Mouse (Mus musculus) cerebellum, postnatal 14 days (tissue): ENCODE results near the gene Ppp2r3a.

Experiments
- DNase-seq, 2 experiments: peaks; one replicate each; pipeline ENCODE4 v3.0.0; 2021; ENCODE audit warnings: mixed read lengths in 2 of 2

Ppp2r3a gene

DNA sequence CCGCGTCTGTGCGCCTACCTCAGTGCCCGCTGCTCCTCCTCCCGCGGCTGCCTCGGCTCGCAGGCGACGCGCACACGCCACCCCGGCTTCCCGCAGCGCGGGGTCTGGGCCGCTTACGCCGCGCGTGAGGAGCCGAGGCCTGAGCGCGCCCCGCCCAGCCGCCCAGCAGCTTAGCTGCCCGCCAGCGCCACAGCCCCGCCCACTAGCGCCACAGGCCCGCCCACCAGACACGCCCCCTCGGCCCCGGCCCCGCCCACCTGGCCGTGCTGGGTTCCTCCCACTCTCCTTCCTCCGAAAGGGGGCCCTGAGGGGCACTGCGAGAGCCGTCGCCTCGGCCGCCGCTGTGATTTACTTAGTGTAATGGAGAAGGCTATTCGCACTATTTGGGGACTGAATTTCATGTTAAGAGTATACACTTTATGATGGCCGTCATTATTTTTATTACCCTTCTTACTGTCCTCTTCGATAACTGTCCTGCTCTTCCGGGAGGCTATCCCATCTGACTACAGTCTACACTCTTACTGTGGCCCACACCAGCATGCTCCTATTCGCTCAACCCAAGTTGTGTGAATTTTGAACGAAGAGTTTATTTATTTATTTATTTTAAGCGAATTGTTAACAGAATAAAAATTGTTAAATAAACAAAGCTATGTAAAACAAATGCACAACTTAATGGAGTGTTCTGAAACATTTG is at the start of gene Ppp2r3a:
TSS of gene Ppp2r3a (minus strand) at position 152 of the 694 bp plus-strand sequence.
- DNase-seq, result peak; percentile 99 to 100

DNA sequence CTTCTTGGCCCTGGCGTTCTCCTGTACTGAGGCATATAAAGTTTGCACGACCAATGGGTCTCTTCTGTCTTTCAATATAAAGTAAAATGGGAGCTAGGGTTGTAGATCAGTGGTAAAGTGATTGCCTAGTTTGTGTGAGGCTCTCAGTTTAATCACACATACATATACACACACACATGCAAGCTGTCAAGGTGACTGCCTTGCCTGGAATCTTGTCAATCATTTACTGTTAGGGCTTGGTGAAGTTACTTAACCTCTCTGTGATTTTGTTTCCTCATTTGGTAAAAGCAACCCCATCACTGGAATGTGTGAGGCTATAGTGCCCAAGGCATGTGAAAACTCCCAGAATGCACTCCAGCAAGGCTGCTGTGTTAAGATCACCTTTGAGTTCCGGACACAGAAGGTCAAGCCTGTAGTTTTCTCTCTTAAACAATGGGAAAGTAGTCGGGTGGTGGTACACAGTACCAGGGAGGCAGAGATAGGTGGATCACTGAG is 48.9 kb upstream of the Ppp2r3a start:
- DNase-seq, result no peak

DNA sequence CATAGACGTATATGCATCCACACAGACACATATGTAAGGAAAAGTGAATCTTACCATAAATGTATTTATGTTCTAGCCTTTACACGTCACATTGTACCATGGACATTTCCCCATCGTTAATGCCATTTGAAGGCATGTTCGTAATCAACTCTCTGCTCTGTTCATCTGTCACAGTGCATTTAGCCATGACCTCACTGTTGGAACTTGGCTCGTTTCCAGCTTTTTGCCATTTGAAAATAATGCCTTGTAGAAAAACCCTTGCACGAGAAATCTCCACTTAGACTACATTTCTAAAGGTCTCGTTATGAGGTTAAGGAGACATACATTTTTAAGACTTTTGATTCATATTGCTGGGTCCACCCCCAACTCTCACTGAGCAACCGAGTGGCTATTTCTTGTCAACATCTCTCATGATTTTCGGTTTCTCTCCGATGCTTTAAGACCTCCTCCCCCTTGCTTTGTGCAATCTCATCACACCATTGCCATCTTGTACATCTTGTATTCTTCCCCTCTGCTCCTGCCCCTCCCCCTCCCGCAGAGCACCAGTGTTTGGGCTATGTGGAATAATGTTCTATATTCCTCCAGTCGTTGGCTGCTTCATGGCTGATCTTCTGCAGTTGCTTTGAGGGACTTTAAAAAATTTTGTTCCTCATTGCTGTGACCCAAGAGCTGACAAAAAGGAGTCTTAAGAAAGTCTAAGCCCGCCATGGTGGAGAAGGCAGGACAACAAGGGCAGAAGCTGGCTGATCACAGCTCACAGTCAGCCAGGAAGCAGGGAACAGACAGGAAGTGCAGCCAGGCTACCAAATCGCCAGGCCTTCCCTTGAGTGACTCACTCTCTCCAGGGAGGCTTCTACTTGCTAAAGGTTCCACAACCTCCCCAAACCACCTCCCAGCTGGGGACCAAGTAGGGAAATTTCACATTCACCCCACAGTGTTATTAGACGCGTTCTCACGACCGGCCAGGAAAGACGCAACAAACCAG is 40.4 kb upstream of the Ppp2r3a start:
- DNase-seq, result peak; percentile 76 to 84

DNA sequence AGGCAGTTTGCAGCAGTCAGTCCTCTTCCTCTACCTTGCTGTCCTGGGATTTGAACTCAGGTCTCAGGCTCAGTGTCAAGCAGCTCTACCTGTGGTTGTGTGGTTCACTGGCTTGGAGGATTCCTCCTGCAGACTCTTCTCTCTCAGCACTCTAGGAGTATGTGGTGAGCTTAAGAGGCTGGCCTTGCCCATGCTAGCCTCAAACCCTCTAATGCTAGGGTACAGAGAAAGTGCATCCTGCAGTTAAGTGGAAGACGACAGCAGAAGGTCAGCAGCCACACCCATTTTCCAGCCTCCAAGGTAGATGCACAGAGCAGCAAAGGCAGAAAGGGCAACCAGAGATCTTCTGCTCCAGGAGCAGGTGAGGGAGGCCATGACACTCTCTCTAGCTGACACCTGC is 39.3 kb upstream of the Ppp2r3a start:
- no peak for DNase-seq

GRCm38 (mm10) chr9:101289750-101290149 is 38.2 kb upstream of the Ppp2r3a start:
- DNase-seq, result no peak

DNA sequence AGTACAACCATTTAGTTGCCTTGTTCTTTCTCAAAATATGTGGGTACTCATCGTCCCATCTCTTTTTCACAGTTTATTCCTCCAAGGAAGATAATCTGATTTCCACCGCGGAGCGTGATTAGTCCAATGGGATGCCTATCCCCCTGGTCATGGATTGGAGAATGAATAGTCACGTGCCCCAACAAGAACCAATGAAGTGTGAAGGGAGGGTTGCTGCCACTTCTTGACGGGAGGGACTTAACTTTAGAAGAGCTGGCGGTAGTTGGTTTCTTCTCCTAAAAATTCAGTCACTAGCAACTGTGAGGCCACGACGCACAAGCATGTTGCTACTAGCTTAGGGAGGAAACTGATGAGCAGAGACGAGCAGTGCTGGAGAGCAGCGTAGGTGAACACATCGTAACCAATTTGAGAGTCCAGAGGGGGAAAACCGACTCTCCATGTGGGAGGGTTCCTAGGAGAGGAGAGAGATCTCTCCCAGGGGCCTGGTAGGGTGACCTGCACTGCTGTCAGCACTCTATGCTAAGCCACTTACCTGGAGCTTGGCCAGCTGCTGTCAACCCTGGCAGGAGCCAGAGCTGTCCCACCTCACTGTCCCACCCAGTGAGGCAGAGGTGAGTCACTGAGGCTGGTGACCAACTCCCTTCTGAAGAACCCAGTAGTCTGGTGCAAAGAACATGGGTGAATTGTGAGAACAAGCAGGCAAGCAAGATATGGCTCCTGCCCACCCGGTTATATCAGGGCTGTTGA is 37.5 kb upstream of the Ppp2r3a start:
- DNase-seq, result no peak

GRCm38 (mm10) chr9:101286766-101287165 is 35.2 kb upstream of the Ppp2r3a start:
- no peak for DNase-seq

DNA sequence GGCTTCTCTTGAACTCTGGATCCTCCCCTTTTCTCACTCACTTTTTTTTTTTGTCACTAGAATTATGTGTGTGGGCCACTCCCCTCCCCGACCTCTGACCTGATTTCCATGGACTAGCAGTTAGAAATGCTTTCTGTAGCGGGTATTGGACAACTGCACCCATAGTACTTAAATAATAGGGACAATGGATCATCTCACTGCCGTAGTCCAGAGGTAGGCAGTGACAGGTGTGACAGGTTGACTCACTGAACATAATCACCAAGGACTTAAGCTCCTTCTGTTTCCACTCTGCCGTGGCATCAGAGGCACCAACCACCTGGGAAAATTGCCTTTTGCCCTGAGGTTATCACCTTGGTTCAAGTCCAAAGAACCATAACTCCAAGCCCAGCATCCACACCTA is 32.5 kb upstream of the Ppp2r3a start:
- no peak for DNase-seq

DNA sequence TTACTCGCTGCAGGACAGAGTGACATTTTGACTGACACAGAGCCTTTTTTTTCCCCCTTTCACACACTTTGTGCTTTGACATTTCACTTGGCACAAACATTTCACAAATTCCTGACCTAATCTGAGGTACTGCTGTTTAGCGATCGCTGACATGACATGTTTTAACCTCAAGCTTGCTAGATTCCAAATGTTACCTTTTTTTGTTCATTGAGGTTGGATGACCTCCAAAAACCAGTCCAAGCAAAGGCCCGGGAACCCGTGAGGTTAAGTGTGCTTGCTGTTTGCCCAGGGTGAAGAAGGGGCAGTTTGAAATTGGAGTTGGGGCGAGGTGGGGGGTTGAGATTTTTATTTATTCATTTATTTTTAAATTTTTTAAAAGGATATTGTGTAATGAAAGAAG is 31.1 kb upstream of the Ppp2r3a start:
- DNase-seq, result no peak

DNA sequence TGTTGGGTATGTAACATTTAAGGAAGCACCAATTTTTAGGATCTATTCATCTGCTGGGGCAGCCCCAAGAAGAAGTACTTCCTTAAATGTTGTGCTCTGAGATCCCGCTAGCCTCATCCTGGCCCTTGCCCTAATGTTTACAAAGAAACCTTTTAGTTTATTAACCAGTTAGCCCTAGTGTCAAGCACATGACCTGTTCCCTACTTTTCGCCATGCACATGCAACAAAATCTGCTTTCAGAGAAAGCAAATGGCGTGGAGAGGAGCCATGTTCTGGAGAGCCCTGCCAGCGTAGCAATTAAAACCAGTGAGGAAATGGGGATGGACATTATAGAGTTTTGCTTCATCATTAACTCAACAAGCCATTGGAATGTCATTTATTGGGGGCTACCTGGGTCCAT is 30.3 kb upstream of the Ppp2r3a start:
- DNase-seq, result no peak

GRCm38 (mm10) chr9:101281326-101281725 is 29.7 kb upstream of the Ppp2r3a start:
- DNase-seq, result no peak

DNA sequence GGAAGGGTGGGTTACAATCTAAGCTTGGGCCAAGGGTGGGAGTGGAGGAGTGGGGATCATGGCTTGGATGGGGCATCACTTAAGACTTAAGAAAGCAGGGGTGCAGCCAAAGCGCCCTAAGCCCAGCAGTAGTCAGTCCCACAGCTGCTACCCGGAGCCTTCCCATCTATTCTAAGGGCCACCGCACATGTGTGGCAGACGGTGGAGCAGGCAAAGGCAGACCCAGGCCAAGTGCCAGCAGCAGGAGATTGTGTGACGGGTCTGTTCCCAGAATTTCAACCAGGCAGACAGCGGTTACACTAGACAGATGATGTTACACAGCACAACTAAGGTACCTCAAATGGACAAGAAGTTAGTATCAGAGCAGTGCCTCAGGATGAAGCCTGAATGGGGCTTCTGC is 29.3 kb upstream of the Ppp2r3a start:
- peak; percentile 18 to 25 for DNase-seq

DNA sequence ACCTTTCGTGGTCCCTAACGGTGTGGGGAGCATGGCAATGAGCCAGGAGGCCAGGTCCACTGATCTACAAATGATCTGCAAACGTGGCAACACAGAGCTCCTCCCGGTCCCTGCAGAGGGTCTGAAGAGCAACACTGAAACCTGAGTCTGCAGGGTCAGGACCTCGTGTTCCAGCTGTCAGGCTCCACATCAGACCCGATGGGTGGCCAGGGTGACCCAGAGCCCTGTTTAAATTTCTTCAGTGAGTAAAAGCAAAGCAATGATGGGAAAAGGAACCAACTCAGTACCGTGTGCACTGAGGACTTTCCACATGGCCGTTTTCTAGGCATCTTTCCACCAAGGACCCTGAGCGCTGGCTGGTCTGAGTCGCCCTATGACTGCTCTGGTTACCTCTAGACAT is 28.6 kb upstream of the Ppp2r3a start:
- DNase-seq, result no peak

DNA sequence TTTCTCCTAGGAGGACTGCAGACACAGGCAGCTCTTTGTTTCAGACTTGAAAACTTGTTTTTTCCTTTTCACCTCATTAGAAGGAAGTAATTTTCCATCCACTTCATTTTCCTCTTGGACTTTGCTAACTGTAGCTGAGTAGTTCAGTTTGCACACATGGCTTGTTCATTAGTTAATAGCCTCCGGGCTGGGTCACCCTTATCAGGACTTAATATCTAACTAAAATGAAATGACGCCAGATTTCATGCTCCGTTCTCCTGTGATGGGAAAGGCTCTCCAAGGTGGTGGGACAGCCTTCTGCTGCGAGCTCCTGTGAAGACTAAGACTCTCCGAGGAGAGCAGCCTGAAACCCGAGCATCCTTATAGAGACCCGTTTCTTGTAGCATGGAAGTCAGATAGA is 21.1 kb upstream of the Ppp2r3a start:
- no peak for DNase-seq

- DNase-seq, result no peak
Observed at GRCm38 (mm10) chr9:101270020-101270419, 18.4 kb upstream of the Ppp2r3a start.

DNA sequence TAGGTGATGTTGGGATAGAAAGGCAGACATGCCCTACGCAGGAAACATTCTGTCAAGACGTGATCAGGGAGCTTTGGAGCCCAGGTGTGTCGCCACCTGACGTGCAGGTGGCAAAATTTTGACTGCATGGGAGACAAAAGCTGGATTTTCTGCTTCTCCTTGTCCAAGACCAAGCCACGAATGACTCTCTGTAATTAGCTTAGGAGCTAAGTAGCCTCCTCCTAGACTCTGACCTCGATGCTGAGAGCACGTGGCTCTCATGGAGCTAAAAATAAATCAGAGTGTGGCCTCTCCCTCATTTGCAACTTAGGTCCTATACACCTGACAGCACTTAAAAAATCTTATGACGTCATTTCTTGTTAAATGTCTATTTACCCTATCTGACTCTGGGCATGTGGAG is 14.4 kb upstream of the Ppp2r3a start:
- no peak for DNase-seq

GRCm38 (mm10) chr9:101265546-101265945 is 14.0 kb upstream of the Ppp2r3a start:
- no peak for DNase-seq

DNA sequence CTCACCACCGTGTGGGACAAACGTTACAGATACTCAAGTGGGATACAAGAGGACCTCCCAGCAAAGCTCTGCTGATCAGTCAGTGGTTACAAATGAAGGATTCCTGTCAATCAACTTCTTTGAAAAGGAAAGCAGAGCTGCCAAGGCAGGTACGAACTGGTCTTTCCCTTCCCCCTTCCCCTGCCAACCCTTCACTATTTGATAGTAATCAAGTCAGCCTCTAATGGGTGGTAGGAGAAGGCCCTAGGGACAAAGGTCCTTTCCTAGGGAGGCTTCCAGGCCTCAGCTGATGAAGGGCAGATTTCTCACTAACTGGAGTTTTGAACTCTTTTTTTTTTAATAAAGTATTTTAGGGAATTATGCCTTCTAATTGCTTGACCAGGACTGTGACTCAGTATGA is 11.2 kb upstream of the Ppp2r3a start:
- no peak for DNase-seq

DNA sequence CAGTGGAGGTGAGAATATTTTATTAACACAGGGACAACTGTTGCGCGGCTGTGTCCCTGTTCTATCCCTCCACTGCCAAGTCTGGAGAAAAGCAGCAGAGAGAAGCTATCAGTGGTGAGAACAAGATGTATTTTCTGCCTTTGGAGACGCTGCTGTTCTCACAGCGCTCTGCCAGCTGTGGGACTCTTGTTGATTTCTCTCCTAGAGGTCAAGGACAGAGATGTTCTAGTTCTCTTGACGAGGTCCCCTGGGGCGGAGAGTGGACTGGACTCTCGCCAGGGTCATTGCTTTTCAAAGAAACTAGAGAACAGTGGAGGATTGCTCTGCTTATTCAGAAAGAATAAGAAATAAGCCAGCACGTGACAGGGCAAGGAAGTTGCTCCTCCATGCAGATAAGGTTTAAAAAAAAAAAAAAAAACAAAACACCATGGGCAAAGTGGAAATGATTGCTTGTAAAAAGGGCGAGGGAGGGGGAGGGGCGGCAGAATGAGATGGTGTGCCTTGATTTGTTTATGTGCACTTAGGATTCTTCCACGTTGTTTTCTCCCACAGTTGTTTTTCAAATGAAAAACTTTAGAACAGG is 10.5 kb upstream of the Ppp2r3a start:
- DNase-seq, result peak in 1 of 2 experiments; percentile 34

- DNase-seq, result no peak
Observed at GRCm38 (mm10) chr9:101261443-101261842, 9.8 kb upstream of the Ppp2r3a start.

DNA sequence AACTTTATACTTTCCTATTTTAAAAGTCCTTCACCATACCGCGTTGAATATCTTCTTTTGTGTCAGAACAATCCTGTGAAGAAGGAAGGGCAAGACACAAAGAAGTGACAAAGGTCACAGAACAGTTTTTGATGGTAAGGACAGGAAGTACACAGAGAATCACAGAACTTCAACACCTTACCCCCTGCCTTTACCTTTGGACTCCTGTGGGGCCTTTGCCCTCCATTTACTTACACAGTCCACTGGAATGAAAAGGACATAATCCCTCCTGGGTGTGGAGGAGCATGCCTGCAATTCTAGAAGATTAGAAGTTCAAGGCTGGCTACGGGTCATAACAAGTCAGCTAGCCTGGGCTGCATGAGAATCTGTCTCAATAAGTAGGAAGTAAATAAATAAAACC is 1.5 kb upstream of the Ppp2r3a start:
- no peak for DNase-seq

- DNase-seq, result no peak
Observed at GRCm38 (mm10) chr9:101252541-101252940, 946 bp upstream of the Ppp2r3a start.
